Mouse (Mus musculus): ENCODE results near the gene Paqr8. TPM values are rescaled to one million over a fixed set of nuclear protein-coding genes. Genes with fewer than 3 reads are reported as not detected.

The Paqr8 gene
- polyA plus RNA-seq, 1 experiment from 2014 or later: 2.1 TPM

DNA sequence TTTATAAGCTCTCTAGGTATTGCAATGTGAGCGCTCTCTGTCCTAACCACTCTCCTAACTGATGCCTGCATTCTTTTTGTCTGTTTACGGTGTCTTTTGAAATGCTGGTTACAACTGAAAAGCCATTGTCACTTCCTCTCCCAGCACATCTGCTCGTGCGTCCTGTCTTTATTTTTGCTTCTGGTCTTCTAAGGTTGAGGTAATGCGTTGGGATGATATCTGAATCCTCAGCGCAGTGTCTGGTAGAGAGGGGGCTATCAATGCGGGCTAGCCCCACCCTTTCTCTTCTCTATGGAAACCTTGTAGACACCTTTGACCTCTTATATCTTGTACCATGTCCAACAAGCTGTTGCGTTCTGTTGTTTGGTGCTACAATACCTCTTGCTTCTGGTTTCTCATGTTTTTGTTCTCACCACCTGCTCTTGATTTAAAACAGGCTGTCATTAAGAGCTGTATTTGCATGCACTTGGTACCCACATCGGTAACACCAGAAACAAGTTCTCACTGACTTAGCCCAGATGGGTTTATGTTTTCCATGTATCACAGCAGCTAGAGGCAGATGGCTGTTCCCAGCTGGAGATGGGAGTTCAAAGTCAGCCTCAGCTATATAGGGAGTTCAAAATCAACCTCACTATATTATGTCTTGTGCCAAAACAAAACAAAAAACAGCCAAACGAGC is 96.1 kb downstream of the Paqr8 start:
- Histone ChIP-seq H3K4me3 (replicated peaks; ENCODE audit: low read depth, low read length) (no peak overlapping the region), H3K27me3 (ENCODE audit: insufficient read depth, low read length) (no peaks in the 10 kb centered on the region), H3K9ac (ENCODE audit: low read depth, low read length) (no peak overlapping the region), H3K9me3 (replicated peaks; ENCODE audit: low read length) (no peaks in the 10 kb centered on the region), H3K4me2 (ENCODE audit: low read length) (no peak overlapping the region), H3K27ac (no peak overlapping the region), H3K4me1 (replicated peaks; ENCODE audit: insufficient read depth, low read length) (no peaks in the 10 kb centered on the region), H3K36me3 (ENCODE audit: insufficient read depth, low read length) (no peaks in the 10 kb centered on the region)
- WGBS: 72% methylated on average over 10 of the region's 10 CpGs
- TF ChIP-seq CTCF (IDR thresholded peaks at IDR 0.05; ENCODE audit: low read depth): no peak
- no peak for DNase-seq (ENCODE audit: low spot score)
- no peak for ATAC-seq (replicated peaks; ENCODE audit: low FRiP score, low read depth)

Other genes with a start within 250 kb of the Paqr8 start
- not detected in 2 replicates for gene Il17a, start 159.7 kb upstream of the Paqr8 start, polyA plus RNA-seq (2015; fragmentation: Nextera tagmentation; extraction: Ambion mirVana)
- gene Il17f, start 100.0 kb upstream of the Paqr8 start, polyA plus RNA-seq (2015; fragmentation: Nextera tagmentation; extraction: Ambion mirVana): not detected in 2 replicates
- 68.5 and 84.4 TPM in 2 replicates for gene Mcm3, start 70.3 kb upstream of the Paqr8 start, polyA plus RNA-seq (2015; fragmentation: Nextera tagmentation; extraction: Ambion mirVana)
- gene Efhc1, start 61.0 kb downstream of the Paqr8 start, polyA plus RNA-seq (2015; fragmentation: Nextera tagmentation; extraction: Ambion mirVana): 2.0 and 2.7 TPM in 2 replicates
- gene Tram2, start 188.6 kb downstream of the Paqr8 start, polyA plus RNA-seq (2015; fragmentation: Nextera tagmentation; extraction: Ambion mirVana): 7.2 and 8.5 TPM in 2 replicates